Mouse (Mus musculus): ENCODE data around the gene Plcb1. TPM values are rescaled to one million over a fixed set of nuclear protein-coding genes. Genes with fewer than 3 reads are reported as not detected.
A peak's percentile ranks its signal among the peaks of the same experiment; 100 is the strongest.

The Plcb1 gene
- polyA plus RNA-seq, 1 experiment from 2014 or later = 23.0 TPM

- WGBS = 89% methylated on average over 3 of the region's 3 CpGs
- no peaks in the 10 kb centered on the region for H3K36me3 ChIP-seq (ENCODE audit: control insufficient read depth, insufficient read depth, low read length)
- DNase-seq (ENCODE audit: low spot score) = no peak
- no peak for ATAC-seq
- no peaks in the 10 kb centered on the region for H3K4me1 ChIP-seq (ENCODE audit: control insufficient read depth, insufficient read depth, low read length)
- H3K27me3 ChIP-seq (replicated peaks; ENCODE audit: control insufficient read depth, insufficient read depth, low read length) = no peaks in the 10 kb centered on the region
- H3K27ac ChIP-seq (ENCODE audit: low read depth, low read length) = no peak overlapping the region
- H3K9me3 ChIP-seq (replicated peaks; ENCODE audit: control insufficient read depth, low read length) = no peaks in the 10 kb centered on the region
- H3K9ac ChIP-seq (ENCODE audit: low read length) = no peak overlapping the region
- no peak overlapping the region for H3K4me3 ChIP-seq (ENCODE audit: low read depth, low read length)
- H3K4me2 ChIP-seq (ENCODE audit: low read length) = no peak overlapping the region
These were observed 530.1 kb downstream of the Plcb1 start for GRCm38 (mm10) chr2:135315980-135316379.

- no peaks in the 10 kb centered on the region for H3K9me3 ChIP-seq (replicated peaks; ENCODE audit: control insufficient read depth, low read length)
- no peak overlapping the region for H3K4me3 ChIP-seq (ENCODE audit: low read depth, low read length)
- H3K36me3 ChIP-seq (ENCODE audit: control insufficient read depth, insufficient read depth, low read length) = no peaks in the 10 kb centered on the region
- no peak overlapping the region for H3K4me2 ChIP-seq (ENCODE audit: low read length)
- DNase-seq (ENCODE audit: low spot score) = no peak
- H3K27me3 ChIP-seq (replicated peaks; ENCODE audit: control insufficient read depth, insufficient read depth, low read length) = no peaks in the 10 kb centered on the region
- ATAC-seq = no peak
- no peak overlapping the region for H3K9ac ChIP-seq (ENCODE audit: low read length)
- 89% methylated on average over 1 of the region's 1 CpGs for WGBS
- H3K4me1 ChIP-seq (ENCODE audit: control insufficient read depth, insufficient read depth, low read length) = no peaks in the 10 kb centered on the region
- H3K27ac ChIP-seq (ENCODE audit: low read depth, low read length) = no peak overlapping the region
These were observed 532.3 kb downstream of the Plcb1 start for GRCm38 (mm10) chr2:135318136-135318535.

GRCm38 (mm10) chr2:135323276-135323954 lies 537.5 kb downstream of the Plcb1 start:
- no peaks in the 10 kb centered on the region for H3K9me3 ChIP-seq (replicated peaks; ENCODE audit: control insufficient read depth, low read length)
- H3K4me2 ChIP-seq (ENCODE audit: low read length) = peak overlapping the region; percentile 45
- peak; percentile 82; the same call in 1 of the 2 replicates for ATAC-seq
- WGBS = 33% methylated on average over 7 of the region's 7 CpGs
- H3K4me3 ChIP-seq (ENCODE audit: low read depth, low read length) = peak overlapping the region; percentile 18
- DNase-seq (ENCODE audit: low spot score) = peak; percentile 28
- no peak overlapping the region; the same call in 1 of the 2 replicates for H3K9ac ChIP-seq (ENCODE audit: low read length)
- 0 out of 2 replicates have a peak, but pooled peaks cover 6% of the 10 kb centered on the region for H3K4me1 ChIP-seq (ENCODE audit: control insufficient read depth, insufficient read depth, low read length)
- peak overlapping the region; percentile 59; the same call in 1 of the 2 replicates for H3K27ac ChIP-seq (ENCODE audit: low read depth, low read length)
- H3K27me3 ChIP-seq (replicated peaks; ENCODE audit: control insufficient read depth, insufficient read depth, low read length) = no peaks in the 10 kb centered on the region
- H3K36me3 ChIP-seq (ENCODE audit: control insufficient read depth, insufficient read depth, low read length) = no peaks in the 10 kb centered on the region

- WGBS = 8% methylated on average over 4 of the region's 4 CpGs
- Histone ChIP-seq H3K9ac (ENCODE audit: low read length) (peak overlapping the region; percentile 10; the same call in 1 of the 2 replicates), H3K4me3 (ENCODE audit: low read depth, low read length) (peak overlapping the region; percentile 18), H3K9me3 (replicated peaks; ENCODE audit: control insufficient read depth, low read length) (no peaks in the 10 kb centered on the region), H3K4me1 (ENCODE audit: control insufficient read depth, insufficient read depth, low read length) (0 out of 2 replicates have a peak, but pooled peaks cover 6% of the 10 kb centered on the region), H3K4me2 (ENCODE audit: low read length) (peak overlapping the region; percentile 45), H3K27me3 (replicated peaks; ENCODE audit: control insufficient read depth, insufficient read depth, low read length) (no peaks in the 10 kb centered on the region), H3K36me3 (ENCODE audit: control insufficient read depth, insufficient read depth, low read length) (no peaks in the 10 kb centered on the region), H3K27ac (ENCODE audit: low read depth, low read length) (peak overlapping the region; percentile 59; the same call in 1 of the 2 replicates)
- DNase-seq (ENCODE audit: low spot score) (peak; percentile 93), ATAC-seq (peak; percentile 92)
These were observed 538.1 kb downstream of the Plcb1 start for GRCm38 (mm10) chr2:135323955-135324302.

GRCm38 (mm10) chr2:135328756-135329155 lies 542.9 kb downstream of the Plcb1 start:
- 0% methylated on average over 2 of the region's 2 CpGs for WGBS
- no peak overlapping the region for H3K9ac ChIP-seq (ENCODE audit: low read length)
- H3K4me2 ChIP-seq (ENCODE audit: low read length) = no peak overlapping the region
- no peak overlapping the region for H3K4me3 ChIP-seq (ENCODE audit: low read depth, low read length)
- DNase-seq (ENCODE audit: low spot score) (peak; percentile 80), ATAC-seq (peak; percentile 75)
- H3K4me1 ChIP-seq (ENCODE audit: control insufficient read depth, insufficient read depth, low read length) = 0 out of 2 replicates have a peak, but pooled peaks cover 4% of the 10 kb centered on the region
- H3K27ac ChIP-seq (ENCODE audit: low read depth, low read length) = no peak overlapping the region
- no peaks in the 10 kb centered on the region for H3K27me3 ChIP-seq (replicated peaks; ENCODE audit: control insufficient read depth, insufficient read depth, low read length)
- H3K36me3 ChIP-seq (ENCODE audit: control insufficient read depth, insufficient read depth, low read length) = no peaks in the 10 kb centered on the region
- no peaks in the 10 kb centered on the region for H3K9me3 ChIP-seq (replicated peaks; ENCODE audit: control insufficient read depth, low read length)

- no peaks in the 10 kb centered on the region for H3K27me3 ChIP-seq (replicated peaks; ENCODE audit: control insufficient read depth, insufficient read depth, low read length)
- no peak overlapping the region for H3K27ac ChIP-seq (ENCODE audit: low read depth, low read length)
- peak; percentile 89 for DNase-seq (ENCODE audit: low spot score)
- H3K4me2 ChIP-seq (ENCODE audit: low read length) = peak overlapping the region; percentile 46
- no peak overlapping the region; the same call in 1 of the 2 replicates for H3K4me3 ChIP-seq (ENCODE audit: low read depth, low read length)
- no peaks in the 10 kb centered on the region for H3K4me1 ChIP-seq (ENCODE audit: control insufficient read depth, insufficient read depth, low read length)
- no peaks in the 10 kb centered on the region for H3K36me3 ChIP-seq (ENCODE audit: control insufficient read depth, insufficient read depth, low read length)
- WGBS = 13% methylated on average over 14 of the region's 14 CpGs
- peak; percentile 82 for ATAC-seq
- no peaks in the 10 kb centered on the region for H3K9me3 ChIP-seq (replicated peaks; ENCODE audit: control insufficient read depth, low read length)
- H3K9ac ChIP-seq (ENCODE audit: low read length) = no peak overlapping the region
These were observed 544.1 kb downstream of the Plcb1 start for GRCm38 (mm10) chr2:135329782-135330545.

GRCm38 (mm10) chr2:135331868-135332267 lies 546.0 kb downstream of the Plcb1 start:
- H3K9me3 ChIP-seq (replicated peaks; ENCODE audit: control insufficient read depth, low read length) = no peaks in the 10 kb centered on the region
- H3K4me3 ChIP-seq (ENCODE audit: low read depth, low read length) = no peak overlapping the region
- H3K27ac ChIP-seq (ENCODE audit: low read depth, low read length) = no peak overlapping the region
- no peaks in the 10 kb centered on the region for H3K27me3 ChIP-seq (replicated peaks; ENCODE audit: control insufficient read depth, insufficient read depth, low read length)
- no peak overlapping the region for H3K4me2 ChIP-seq (ENCODE audit: low read length)
- no peak overlapping the region for H3K9ac ChIP-seq (ENCODE audit: low read length)
- no peaks in the 10 kb centered on the region for H3K36me3 ChIP-seq (ENCODE audit: control insufficient read depth, insufficient read depth, low read length)
- ATAC-seq (no peak), DNase-seq (ENCODE audit: low spot score) (no peak)
- no peaks in the 10 kb centered on the region for H3K4me1 ChIP-seq (ENCODE audit: control insufficient read depth, insufficient read depth, low read length)
- 79% methylated on average over 1 of the region's 1 CpGs for WGBS

- no peak overlapping the region for H3K9ac ChIP-seq (ENCODE audit: low read length)
- no peaks in the 10 kb centered on the region for H3K4me1 ChIP-seq (ENCODE audit: control insufficient read depth, insufficient read depth, low read length)
- H3K9me3 ChIP-seq (replicated peaks; ENCODE audit: control insufficient read depth, low read length) = no peaks in the 10 kb centered on the region
- 20% methylated on average over 1 of the region's 1 CpGs for WGBS
- H3K4me2 ChIP-seq (ENCODE audit: low read length) = no peak overlapping the region
- ATAC-seq = peak; percentile 18; the same call in 1 of the 2 replicates
- no peaks in the 10 kb centered on the region for H3K27me3 ChIP-seq (replicated peaks; ENCODE audit: control insufficient read depth, insufficient read depth, low read length)
- DNase-seq (ENCODE audit: low spot score) = peak; percentile 76
- no peak overlapping the region for H3K27ac ChIP-seq (ENCODE audit: low read depth, low read length)
- H3K36me3 ChIP-seq (ENCODE audit: control insufficient read depth, insufficient read depth, low read length) = no peaks in the 10 kb centered on the region
- H3K4me3 ChIP-seq (ENCODE audit: low read depth, low read length) = no peak overlapping the region
These were observed 570.4 kb downstream of the Plcb1 start for GRCm38 (mm10) chr2:135356311-135356710.

GRCm38 (mm10) chr2:135361798-135362197 lies 575.9 kb downstream of the Plcb1 start:
- H3K9ac ChIP-seq (ENCODE audit: low read length) = no peak overlapping the region
- no peak overlapping the region for H3K4me2 ChIP-seq (ENCODE audit: low read length)
- H3K27me3 ChIP-seq (replicated peaks; ENCODE audit: control insufficient read depth, insufficient read depth, low read length) = no peaks in the 10 kb centered on the region
- no peaks in the 10 kb centered on the region for H3K36me3 ChIP-seq (ENCODE audit: control insufficient read depth, insufficient read depth, low read length)
- H3K9me3 ChIP-seq (replicated peaks; ENCODE audit: control insufficient read depth, low read length) = no peaks in the 10 kb centered on the region
- H3K4me3 ChIP-seq (ENCODE audit: low read depth, low read length) = no peak overlapping the region
- ATAC-seq (peak; percentile 40), DNase-seq (ENCODE audit: low spot score) (peak; percentile 74)
- no peak overlapping the region for H3K27ac ChIP-seq (ENCODE audit: low read depth, low read length)
- WGBS = 17% methylated on average over 1 of the region's 1 CpGs
- no peaks in the 10 kb centered on the region for H3K4me1 ChIP-seq (ENCODE audit: control insufficient read depth, insufficient read depth, low read length)
